Mouse (Mus musculus): ENCODE measurements around the gene Asns.

Asns gene

DNA sequence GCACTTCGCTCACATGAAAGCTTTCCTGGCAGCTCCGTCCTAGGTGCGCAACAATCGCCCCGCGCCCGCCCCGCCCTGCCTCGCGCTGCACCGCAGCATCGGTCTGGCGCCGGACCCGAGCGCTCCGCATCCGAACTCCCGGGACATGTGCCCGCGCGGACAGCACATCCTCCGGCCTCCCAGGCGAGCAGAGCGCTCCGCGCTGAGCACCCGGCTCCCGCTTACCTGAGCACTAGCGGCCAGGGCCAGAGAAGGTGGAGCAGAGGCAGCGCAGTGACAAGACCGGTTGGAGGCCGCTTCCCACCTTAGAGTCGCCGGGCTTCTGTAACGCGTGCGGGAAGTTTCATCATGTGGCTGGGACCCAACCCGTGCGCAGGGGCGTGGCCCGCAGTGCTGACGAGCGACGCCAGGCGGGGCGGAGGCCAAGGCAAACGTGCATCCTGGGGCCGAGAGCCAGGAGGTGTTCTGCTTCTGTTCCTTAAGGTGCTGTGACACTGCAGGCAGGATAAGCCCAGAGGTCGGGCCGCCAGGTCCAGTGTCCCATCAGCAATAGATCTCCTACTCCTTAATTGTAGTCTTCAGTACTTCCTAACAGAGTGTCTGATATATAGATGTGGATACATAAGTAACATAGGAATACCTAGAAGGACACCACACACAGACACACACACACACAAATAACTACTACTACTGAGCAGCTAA, at the start of gene Asns:
Gene Asns, minus strand, starts transcription at position 371 of the 702 bp plus-strand sequence.
- DNase-seq (ENCODE audit: low spot score in 2 of 2), result peak; percentile 9 to 32

DNA sequence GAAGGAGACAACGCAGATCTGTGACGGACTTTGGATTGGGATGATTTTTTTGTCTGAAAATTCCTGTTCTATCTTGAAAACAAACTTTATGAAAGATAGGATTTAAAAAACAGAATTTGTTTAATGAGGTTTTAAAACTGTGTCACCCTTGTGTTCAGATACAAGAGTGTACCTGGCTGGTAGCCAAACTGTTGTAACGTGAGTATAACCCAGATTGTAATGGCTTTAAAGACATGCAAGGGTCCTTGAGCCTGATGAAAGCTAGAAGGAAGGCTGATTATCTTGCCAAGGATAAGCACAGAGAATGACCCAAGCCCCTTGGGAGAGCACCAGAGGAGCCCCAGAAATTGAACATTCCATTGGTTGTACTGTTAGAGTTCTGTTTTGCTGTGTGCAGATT, 48.7 kb upstream of the Asns start:
- no peak for DNase-seq (ENCODE audit: low spot score in 2 of 2)

DNA sequence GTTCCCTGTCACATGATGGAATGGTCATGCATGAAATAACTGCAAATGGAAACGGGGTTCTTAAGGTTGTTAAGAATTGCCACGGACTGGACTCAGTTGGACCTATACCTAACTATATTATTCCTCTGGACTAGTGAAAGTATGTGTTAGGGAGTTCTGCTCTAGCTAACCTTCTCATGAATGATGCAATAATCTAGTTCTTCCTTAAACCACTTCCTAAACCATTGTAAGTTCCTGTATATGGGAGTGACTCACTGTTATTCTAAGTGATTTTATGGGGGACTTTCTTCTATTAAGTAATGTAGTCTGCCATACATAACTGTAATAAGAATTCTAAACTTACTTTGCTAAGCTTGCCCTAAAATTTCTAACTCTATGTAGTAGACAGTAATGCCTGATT, 44.8 kb upstream of the Asns start:
- no peak for DNase-seq (ENCODE audit: low spot score in 2 of 2)

DNA sequence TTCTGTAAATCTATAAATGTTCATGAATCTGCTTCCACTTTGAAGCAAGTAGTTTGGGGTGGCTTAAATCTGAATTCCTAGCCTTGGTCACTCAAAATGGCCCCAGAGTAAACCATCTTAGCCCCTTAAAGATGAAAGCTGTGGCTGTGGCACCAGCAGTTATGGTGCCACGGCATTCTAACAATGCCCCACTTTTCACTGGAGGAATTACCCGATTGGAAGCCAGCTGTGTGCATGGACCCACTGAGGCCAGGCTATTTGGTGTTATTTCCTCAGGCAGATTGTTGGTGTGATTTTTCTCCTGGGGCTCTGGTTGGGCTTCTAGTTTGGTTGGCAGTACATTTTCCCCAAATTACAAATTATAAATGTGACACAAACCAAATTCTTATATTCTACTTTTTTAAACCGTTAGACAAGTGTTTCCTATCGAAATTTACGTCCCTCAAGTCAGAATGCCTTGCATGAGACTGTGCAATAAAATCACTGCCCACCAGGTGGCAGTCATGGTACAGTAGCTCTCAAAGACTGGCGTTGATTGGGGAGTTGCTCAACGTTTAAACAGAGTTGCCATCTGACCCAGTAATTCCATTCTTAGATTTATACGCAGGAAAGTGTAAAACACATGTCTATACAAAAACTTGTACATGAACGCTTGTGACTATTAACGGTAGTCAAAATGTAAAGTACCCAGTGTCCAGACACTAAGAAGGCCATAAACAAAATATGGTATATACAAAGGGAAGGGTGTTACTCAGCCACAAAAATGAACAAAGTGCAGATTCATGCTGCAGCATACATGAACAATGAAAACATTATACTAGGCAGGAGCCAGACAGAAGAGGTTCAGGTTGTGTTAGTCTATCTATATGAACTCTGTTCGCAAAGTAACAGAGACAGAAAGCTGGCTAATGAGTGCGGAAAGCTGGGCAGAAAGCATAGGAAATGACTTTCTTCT, 40.0 kb upstream of the Asns start:
- peak; percentile 45 to 70 for DNase-seq (ENCODE audit: low spot score in 2 of 2)

DNA sequence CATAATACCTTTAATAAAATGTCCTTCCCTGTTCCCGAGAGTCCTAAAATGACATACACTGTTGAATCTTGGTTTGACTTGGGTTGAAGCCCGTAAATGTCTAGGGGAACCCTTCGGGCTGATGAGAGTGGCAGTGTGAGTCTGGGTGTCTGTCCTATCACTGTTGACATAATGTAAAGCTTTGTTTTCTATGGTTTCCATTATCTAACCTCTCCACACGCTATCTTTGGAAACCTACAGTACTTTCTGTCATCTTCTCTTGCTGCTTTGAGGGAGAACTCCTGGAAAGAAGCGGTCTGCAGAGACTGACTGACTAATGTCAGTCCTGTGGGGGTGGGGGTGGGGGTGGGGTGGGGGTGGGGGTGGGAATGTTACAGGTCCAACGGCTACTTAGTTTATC, 39.0 kb upstream of the Asns start:
- DNase-seq (ENCODE audit: low spot score in 2 of 2), result no peak

DNA sequence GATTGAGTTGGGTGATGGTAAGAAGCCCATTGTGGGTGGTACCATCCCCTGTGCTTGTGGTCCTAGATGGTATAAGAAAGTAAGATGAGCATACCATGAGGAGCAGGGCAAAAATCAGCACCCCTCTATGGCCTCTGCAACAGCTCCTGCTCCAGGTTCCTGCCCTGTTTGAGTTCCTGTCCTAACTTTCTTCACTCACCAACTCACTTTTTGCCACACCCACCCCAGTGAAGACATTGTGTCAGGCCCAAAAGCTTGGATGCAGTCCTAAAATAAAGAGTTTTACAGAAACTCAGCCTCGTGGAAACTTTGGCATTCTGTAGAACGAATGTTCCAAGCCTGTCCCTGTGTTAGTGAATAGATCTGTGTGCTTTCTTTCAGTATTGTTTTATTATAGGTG, 36.1 kb upstream of the Asns start:
- no peak for DNase-seq (ENCODE audit: low spot score in 2 of 2)

DNA sequence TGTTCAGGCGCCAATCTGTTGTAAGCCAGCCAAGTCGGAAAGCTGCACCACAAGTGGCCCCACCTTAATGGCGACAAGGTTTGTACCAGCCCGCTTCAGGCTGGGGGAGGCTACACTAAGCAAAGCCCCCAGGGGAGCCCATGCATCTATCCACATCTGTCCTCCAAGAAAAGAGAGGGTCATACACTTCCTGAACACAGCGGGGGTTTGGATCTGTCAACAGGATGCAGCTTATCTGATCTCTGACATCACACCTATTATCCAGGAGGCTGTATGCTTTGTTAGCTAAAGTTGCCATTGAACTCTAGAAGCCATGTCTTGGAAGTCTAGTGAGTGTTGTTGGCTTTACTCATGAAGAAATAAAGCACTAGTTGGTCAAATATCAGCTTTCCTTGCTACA, 35.2 kb upstream of the Asns start:
- DNase-seq (ENCODE audit: low spot score in 2 of 2), result no peak

DNA sequence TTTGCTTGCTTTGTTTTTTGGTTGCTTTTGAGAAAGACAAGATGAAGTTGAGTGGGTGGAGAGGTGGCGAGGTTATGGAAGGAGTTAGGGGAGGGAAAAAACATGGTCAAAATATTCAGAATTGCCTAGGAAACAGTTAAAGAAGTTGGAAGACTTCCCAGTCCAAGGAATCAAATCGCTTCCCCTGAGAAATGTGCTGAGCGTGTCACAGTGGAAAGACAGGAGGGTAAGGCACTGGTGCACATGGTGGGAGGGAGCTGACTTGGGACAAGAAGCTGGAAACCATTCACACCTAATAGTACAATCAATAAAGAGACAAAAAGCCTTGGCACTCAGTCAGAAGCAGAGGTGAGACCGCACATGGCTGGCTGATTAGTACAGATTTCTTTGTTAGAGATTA, 23.2 kb upstream of the Asns start:
- DNase-seq (ENCODE audit: low spot score in 2 of 2), result no peak

DNA sequence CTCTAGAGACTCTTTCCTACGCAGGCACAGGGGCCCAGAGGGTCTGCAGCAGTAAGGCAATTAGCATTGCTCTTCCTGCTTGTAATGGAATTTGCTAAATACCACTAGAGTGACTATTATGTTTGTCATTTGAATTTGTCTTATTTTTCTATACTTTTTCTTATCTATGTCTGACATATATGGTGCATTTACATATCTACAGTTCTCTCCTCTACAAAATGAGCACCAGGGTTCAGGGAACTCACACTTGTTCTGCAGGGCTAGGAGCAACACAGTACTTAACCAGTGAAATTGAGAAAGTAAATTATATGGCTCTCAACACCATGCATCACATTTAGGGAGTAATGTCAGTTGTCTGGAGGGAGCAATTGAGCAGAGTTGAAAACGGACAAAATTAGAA, 21.2 kb upstream of the Asns start:
- no peak for DNase-seq (ENCODE audit: low spot score in 2 of 2)

DNA sequence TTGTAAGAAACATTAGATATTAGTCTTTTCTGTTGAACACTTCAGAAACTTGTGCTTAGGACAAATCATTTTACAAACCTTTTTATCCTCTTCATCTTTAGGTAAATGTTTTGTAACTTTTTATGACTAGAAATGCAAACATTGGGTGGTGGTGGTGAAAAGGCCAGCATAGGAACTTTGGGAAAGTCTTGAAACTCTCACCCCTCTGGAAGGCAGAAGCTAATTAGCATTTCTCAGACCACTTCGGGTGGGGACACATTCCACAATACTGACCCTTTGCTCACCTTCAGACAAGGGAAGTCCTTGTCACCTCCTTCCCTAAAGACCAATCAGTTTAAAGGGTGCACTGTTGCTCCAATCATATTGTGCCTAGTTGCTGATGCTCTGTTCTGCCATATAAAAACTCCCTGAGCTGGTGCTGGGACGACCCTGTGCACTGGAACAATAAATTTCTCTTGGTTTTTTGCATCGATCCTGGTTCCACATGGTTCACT, 18.8 kb upstream of the Asns start:
- DNase-seq (ENCODE audit: low spot score in 2 of 2), result no peak

DNA sequence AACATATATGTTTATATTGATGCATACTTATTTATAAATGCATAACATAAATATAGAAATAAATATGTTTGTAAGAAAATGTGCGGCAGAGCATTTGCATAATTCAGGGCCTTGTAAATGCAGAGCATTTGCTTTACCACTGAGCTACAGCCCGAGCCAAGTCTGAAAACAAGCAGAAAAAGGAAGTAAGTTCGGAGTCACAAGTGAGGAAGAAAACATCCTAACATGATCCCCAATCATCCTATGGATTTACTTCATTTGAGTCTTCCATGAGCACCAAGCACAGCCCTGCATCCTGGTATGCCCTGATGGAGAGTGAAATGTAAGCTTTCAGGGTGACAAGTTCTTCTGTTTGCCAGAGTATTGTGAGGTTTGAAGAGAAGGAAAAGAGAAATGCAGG, 15.2 kb upstream of the Asns start:
- no peak for DNase-seq (ENCODE audit: low spot score in 2 of 2)

DNA sequence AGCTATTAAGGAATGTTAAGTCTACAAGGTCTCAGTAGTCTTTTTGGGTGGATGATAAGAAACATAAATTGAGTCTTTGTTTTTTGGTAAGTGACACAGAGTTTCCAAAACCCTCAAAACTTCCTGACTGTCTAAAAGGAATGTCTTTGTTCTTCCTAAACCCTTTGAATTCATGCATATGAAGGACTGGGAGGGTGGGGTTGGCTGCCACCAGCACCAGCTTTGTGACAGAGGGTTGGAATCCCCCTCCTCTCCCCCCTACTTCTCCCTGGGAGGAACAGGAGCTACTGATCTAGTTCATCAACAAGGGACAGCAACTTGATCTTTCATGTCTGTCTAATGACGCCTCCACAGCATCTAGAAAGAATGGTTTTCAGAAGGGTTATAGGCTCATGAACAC, 13.7 kb upstream of the Asns start:
- no peak for DNase-seq (ENCODE audit: low spot score in 2 of 2)

DNA sequence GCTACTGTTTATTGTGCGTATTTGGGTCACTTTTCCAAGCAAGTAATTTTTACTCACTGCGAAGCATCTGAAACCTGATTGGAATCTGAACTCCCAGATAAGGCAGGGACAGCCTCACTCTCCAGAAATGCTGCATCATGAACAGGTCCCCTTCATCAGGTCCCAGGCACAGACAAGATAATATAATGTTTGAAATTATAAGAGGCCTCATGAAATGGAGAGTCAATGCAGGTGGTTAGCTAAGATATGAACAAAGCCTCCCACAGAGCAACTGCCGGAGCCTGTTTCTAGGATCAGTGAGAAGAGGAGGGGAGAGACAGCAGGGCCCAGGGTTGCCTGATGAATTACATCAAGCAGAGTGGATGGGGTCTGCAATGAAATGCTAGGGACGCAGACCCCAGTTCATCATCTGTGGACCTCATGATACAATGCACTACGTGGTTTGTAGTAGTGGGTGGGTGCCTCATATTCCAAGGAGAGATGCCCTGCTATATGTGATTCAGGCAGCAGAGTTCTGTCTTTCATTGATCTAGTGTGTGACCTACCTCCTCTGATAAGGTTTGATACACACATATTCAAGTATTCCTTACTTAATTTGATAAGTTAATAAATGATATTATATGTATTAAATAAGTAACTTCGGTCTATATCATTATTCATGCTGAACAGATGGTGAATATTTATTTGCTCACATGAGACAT, 5.1 kb upstream of the Asns start:
- DNase-seq (ENCODE audit: low spot score in 2 of 2), result no peak

DNA sequence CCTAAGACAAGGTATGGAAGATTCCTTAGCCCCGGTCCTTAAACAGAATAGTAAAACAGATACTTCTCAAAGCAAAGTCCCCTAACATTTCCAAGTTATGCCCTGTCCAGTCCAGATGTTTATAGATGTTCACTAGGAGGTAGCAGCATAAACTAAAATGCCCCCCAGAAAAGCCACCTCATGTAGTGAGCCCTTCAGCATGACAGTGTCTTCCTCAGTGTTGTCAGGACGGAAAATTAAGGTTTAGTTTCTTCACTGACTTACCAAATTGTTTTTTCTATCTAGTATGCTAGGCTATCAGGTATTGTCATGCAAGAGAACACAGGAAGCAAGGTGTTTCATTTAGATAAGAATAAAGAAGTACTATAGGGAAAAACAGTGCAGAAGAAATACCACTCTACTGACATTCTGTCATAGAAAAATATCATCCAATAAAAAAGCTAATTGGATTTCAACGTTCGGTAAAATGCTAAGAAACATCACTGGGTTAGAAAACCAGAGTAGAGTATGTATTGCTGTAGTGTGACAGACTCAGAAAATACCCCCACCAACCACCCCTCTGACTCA, 4.1 kb upstream of the Asns start:
- DNase-seq (ENCODE audit: low spot score in 2 of 2), result no peak

DNA sequence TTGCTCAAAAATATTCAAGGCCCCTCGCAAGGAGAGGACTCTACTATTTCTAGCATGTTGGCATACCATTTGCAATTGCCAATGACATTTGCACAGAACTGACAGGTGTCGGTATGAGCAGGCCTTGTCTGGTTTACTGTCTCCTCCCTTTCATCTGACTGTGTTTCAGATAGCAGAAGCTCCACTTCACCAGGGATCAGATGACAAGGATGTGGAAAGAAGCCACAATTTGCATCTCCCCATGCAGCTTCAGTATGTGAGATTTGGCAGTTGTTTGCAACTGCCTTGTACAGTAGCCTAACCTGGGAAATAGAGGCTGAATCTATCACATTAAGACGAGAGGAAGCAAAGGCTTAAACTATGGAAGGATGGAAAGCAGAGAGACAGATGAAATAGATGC, 3.6 kb upstream of the Asns start:
- no peak for DNase-seq (ENCODE audit: low spot score in 2 of 2)

DNA sequence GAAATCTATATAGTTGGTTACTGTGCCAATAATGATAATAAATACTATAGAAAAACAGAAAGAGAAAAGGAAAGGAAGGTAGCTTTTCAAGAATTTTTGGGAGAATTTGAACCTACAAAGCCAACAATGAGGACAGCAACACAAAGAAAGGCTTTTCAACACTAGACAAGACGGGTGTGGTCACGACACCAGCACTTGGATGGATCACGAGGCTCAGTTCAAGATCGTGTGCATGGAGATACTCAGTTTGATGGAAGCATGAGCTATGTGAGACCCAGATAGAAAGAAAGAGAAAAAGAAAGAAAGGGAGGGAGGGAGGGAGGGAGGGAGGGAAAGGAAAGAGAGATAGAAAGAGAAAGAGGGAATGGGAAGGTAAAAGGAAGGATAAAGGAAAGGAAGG, 2.8 kb upstream of the Asns start:
- no peak for DNase-seq (ENCODE audit: low spot score in 2 of 2)

DNA sequence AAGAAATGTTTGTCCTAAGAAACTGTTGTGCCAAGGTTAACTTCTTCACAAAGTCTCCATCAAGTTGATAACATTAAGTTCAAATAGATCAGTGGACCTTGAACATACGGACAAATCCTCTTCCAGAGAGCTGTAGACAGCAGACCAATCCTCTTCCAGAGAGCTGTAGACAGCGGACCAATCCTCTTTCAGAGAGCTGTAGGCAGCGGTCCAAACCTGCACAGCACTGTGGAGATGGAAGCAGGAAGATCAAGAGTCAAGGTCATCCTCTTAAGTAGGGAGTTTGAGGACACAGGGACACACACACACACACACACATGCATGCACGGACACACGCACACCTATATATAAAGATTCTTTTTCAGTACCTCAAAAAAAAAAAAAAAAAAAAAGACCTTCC, 612 bp upstream of the Asns start:
- no peak for DNase-seq (ENCODE audit: low spot score in 2 of 2)

DNA sequence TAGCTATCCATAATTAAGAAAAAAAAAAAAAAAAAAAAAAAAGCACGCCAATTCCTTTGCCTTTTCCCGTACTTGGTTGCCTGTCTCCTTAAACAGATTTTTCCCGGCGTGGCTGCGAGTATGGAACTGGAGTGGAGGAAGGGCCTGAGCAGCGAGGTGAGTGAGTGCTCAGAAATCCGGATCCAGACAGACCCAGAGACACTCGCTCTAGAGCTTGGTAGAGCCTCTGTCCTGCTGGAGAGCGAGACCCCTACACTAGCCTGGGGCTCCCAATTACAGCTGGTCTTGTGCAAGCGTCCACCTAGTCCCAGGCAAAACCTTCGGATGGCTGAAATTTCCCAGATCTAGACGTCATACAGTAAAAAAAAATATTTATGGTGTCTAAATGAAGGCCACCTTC, 603 bp downstream of the Asns start:
- no peak for DNase-seq (ENCODE audit: low spot score in 2 of 2)

DNA sequence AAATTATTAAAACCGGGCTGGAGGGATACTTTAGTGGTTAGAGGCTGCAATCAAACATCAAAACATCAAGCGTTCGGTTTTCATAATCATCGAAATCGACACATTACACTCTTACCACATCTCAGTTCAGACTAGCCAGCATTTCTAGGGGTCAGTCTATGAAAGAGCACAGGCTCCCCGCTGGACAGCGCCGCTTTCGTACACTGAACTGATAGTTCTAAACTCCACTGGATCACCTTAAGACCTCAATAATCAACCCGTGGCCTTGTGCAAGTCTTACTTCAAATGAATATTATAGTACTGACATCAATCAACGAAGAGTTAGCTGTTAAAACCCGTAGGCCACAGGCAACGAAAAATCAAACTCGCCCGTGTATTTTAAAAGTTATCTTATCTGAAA, 1.0 kb downstream of the Asns start:
- no peak for DNase-seq (ENCODE audit: low spot score in 2 of 2)

DNA sequence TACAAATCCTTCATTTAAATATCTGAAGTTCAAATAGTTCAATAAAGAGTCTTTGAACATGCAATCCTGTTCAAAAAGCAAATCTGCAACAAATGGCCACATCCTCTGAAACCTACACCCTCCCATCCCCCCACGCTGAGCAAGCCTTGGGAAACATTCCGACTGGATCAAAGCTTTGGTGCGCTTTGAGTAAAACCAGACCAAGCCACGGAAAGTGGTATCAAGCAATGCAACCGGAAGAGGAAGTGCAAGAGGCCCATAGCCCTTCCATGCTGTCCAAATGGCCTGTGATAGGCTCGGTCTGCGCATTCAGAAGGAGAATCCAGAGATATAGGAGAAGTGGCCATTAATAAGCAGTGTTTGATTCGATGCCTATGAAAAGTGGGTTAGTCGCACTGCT, 2.6 kb downstream of the Asns start:
- DNase-seq (ENCODE audit: low spot score in 2 of 2), result no peak

DNA sequence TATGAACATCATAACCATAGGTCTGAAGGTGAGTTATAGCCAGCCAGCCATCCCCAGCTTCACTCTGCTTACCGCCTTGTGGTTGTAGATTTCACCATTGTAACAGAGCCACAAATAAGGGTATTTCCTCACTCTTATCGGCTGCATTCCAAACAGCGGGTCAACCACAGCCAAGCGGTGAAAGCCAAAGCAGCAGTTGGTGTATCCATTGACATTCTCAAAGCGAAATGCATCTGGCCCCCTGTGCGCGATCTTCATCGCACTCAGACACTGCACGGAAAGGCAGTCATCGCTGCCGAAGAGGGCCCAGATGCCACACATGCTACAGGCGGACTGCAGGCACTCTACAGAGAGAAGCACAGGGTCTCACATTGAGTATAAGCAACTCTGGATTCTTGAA, 3.9 kb downstream of the Asns start:
- no peak for DNase-seq (ENCODE audit: low spot score in 2 of 2)

DNA sequence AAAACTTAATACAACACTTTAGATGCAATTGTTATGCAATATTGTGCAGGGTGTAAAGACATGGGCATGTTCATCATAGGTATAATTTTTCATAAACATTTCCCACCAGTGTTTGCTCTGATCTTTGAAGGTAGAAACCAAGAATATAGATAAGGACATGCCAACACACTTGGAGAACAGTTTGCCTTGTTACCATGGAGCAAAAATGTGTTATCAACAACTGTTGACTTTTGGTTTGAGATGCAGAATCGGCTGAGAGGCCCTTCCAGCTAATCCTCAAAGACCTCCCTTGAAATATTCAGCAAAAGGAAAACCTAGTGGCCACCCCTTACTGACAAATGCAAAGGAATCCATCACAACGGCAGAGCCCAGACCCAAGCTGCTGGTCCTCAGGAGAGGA, 7.0 kb downstream of the Asns start:
- no peak for DNase-seq (ENCODE audit: low spot score in 2 of 2)

Data from natural killer cell, adult 2 months (primary cell).